In genomic region chr1:43400655-43401054, GRCm38 (mm10) we compare ENCODE assay signal across 19 mouse cellular contexts. TPM values are rescaled to one million over a fixed set of nuclear protein-coding genes. Genes with fewer than 3 reads are reported as not detected.
DNase-seq lines count a peak whose midpoint lies in the region; ATAC-seq lines count a peak whose summit lies in the region.
"Had no signal": no experiment of that assay in that cellular context is flagged by ENCODE, and none has a peak within 500 bp of the region (broad histone marks: within the 10 kb centered on the region; RNA-seq: fewer than 3 reads in every experiment).

No protein-coding gene starts in this region.

- no peak; the same call in 1 of the 2 replicates for ATAC-seq in embryonic facial prominence, embryonic 11.5 days (replicated peaks; ENCODE audit: insufficient number of reproducible peaks, low FRiP score, low TSS enrichment, low read depth)
- ATAC-seq in megakaryocyte-erythroid progenitor cell, adult 5-6 weeks (replicated peaks; ENCODE audit: low FRiP score, low TSS enrichment, poor library complexity, severe bottlenecking) = no peak
- ATAC-seq: activated CD4-positive, CD25-positive, alpha-beta regulatory T cell, adult 4 months; forebrain, embryonic 15.5 days; Patski had no signal

- 43% methylated on average over 3 of the region's 3 CpGs for WGBS in embryonic facial prominence, embryonic 11.5 days

- no peaks in the 10 kb centered on the region for H3K36me3 ChIP-seq in embryonic facial prominence, embryonic 11.5 days (replicated peaks; ENCODE audit: control insufficient read depth, insufficient read depth, low read depth, low read length)
- H3K36me3 ChIP-seq: forebrain, embryonic 15.5 days; heart, embryonic 15.5 days; hindbrain, embryonic 15.5 days had no signal

- H3K9ac ChIP-seq in embryonic facial prominence, embryonic 11.5 days (replicated peaks; ENCODE audit: low read length) = no peak overlapping the region
- H3K9ac ChIP-seq: forebrain, embryonic 15.5 days; heart, embryonic 15.5 days; hindbrain, embryonic 15.5 days had no signal

- no peaks in the 10 kb centered on the region for H3K27me3 ChIP-seq in embryonic facial prominence, embryonic 11.5 days (ENCODE audit: control insufficient read depth, insufficient read depth, low read length)
- H3K27me3 ChIP-seq: CH12.LX; forebrain, embryonic 15.5 days; heart, embryonic 15.5 days; hindbrain, embryonic 15.5 days had no signal

- H3K4me3 ChIP-seq in embryonic facial prominence, embryonic 11.5 days (ENCODE audit: low read depth, low read length) = no peak overlapping the region
- H3K4me3 ChIP-seq: forebrain, embryonic 15.5 days; heart, adult 2 months; heart, embryonic 15.5 days; hindbrain, embryonic 15.5 days had no signal

- peak; percentile 27 for DNase-seq in heart, adult 11 months
- no peak for DNase-seq in heart, postnatal 25 days (ENCODE audit: low spot score)
- DNase-seq in embryonic facial prominence, embryonic 11.5 days (ENCODE audit: low spot score) = peak; percentile 74
- DNase-seq in forelimb bud, embryonic 11.5 days (ENCODE audit: low read depth, low spot score) = peak; percentile 52
- no peak for DNase-seq in cerebellum, postnatal 36 days
- DNase-seq: adrenal gland, postnatal 14 days; cerebellum, adult 18-20 months; cerebellum, postnatal 10 days; gastrocnemius, postnatal 10 days; heart, adult 2 months; heart, postnatal 14 days had no signal

- no peak overlapping the region for H3K27ac ChIP-seq in embryonic facial prominence, embryonic 11.5 days (replicated peaks; ENCODE audit: low read depth, low read length)
- H3K27ac ChIP-seq: forebrain, embryonic 15.5 days; heart, adult 2 months; heart, embryonic 15.5 days; hindbrain, embryonic 15.5 days had no signal

- H3K4me2 ChIP-seq in embryonic facial prominence, embryonic 11.5 days (ENCODE audit: low read depth, low read length) = no peak overlapping the region
- H3K4me2 ChIP-seq: forebrain, embryonic 15.5 days; heart, embryonic 11.5 days; heart, embryonic 15.5 days; hindbrain, embryonic 15.5 days had no signal

- H3K9me3 ChIP-seq in embryonic facial prominence, embryonic 11.5 days (replicated peaks; ENCODE audit: control insufficient read depth, low read length) = no peaks in the 10 kb centered on the region
- H3K9me3 ChIP-seq: forebrain, embryonic 15.5 days; heart, embryonic 15.5 days; hindbrain, embryonic 15.5 days had no signal

- no peaks in the 10 kb centered on the region for H3K4me1 ChIP-seq in embryonic facial prominence, embryonic 11.5 days (ENCODE audit: control insufficient read depth, insufficient read depth, low read length)
- H3K4me1 ChIP-seq: forebrain, embryonic 15.5 days; heart, embryonic 15.5 days; hindbrain, embryonic 15.5 days had no signal

- intact Hi-C loops in heart, postnatal 25 days (cut with DNase I) = no loop called here

RNA-seq across cellular contexts. Expression of gene Nck2, which starts 43.7 kb away (rescaled TPM):
- 10 to 100 TPM; 14.3 to 15.4 TPM for total RNA-seq in heart, postnatal 25 days (2021)
- 40.8 and 44.1 TPM in 2 replicates for polyA plus RNA-seq in embryonic facial prominence, embryonic 11.5 days (2014; fragmentation: Nextera tagmentation; extraction: Ambion mirVana)
- total RNA-seq in megakaryocyte-erythroid progenitor cell, adult 5-6 weeks (2014; fragmentation: Nextera tagmentation) = 19.5 and 26.8 TPM in 2 replicates
- 20.2 and 32.8 TPM in 2 replicates for total RNA-seq in megakaryocyte-erythroid progenitor cell, adult 5-6 weeks (2017)

Comparison
In these comparisons a context has a peak if more than half of its experiments do, and no peak if none do; other contexts are left out.
1. DNase-seq: peak in heart, adult 11 months (single experiment), embryonic facial prominence, embryonic 11.5 days (single experiment) and forelimb bud, embryonic 11.5 days (single experiment); none in heart, postnatal 25 days (single experiment) and cerebellum, postnatal 36 days (0 of 2).